Mouse (Mus musculus) olfactory bulb, adult 2 months (tissue): ENCODE measurements around the gene Sgms1.

Source experiments
- CTCF ChIP-seq: fragments of 200-500 bp; IDR thresholded peaks from 2 replicates; pipeline ENCODE4 v1.5.1; 2012; ENCODE audit warnings: low read depth, mild to moderate bottlenecking, low read length, moderate library complexity; ENCODE audit not compliant: insufficient read depth
- POLR2A ChIP-seq: fragments of 200-500 bp; IDR thresholded peaks from 2 replicates; pipeline ENCODE4 v1.6.1; 2012; ENCODE audit warnings: mild to moderate bottlenecking, low read depth, low read length, moderate library complexity; ENCODE audit not compliant: insufficient read depth

GRCm38 (mm10) chr19:32182471-32182870, 207.0 kb downstream of the Sgms1 start:
- TF ChIP-seq CTCF, result no peak
- no peak for TF ChIP-seq POLR2A
